Mouse (Mus musculus) G1E (cell line): ENCODE data around the gene Dars. TPM values are rescaled to one million over a fixed set of nuclear protein-coding genes. Genes with fewer than 3 reads are reported as not detected.
"Not testable (repeated sequence)": the region's sequence is repeated elsewhere in the genome, so short reads cannot be mapped to it uniquely, and the experiment has no call there.

Experiments
- ATAC-seq: 2 replicates; pipeline ENCODE4 v1.8.0; 2016; ENCODE audit warnings: mild to moderate bottlenecking; ENCODE audit not compliant: insufficient number of reproducible peaks, poor library complexity, low FRiP score, severe bottlenecking; ENCODE audit errors: extremely low read depth
- DNase-seq: peaks from one replicate; pipeline ENCODE4 v3.0.0; 2012; ENCODE audit warnings: low spot score
- H3K27me3 ChIP-seq: 2 replicates; pipeline ENCODE4 v1.6.1; 2012; ENCODE audit warnings: mild to moderate bottlenecking, low read length, inconsistent platforms; ENCODE audit not compliant: insufficient read depth
- H3K36me3 ChIP-seq: replicated peaks from 2 replicates; pipeline ENCODE3; 2012; ENCODE audit warnings: mild to moderate bottlenecking, inconsistent platforms
- H3K4me1 ChIP-seq: 2 replicates; pipeline ENCODE4 v1.6.1; 2012; ENCODE audit warnings: low read depth, low read length, inconsistent platforms, mixed read lengths; ENCODE audit not compliant: insufficient read depth
- H3K4me3 ChIP-seq: 2 replicates; pipeline ENCODE4 v1.5.1; 2012; ENCODE audit warnings: low read depth, mild to moderate bottlenecking, inconsistent platforms, low read length, moderate library complexity, mixed read lengths
- H3K9me3 ChIP-seq: replicated peaks from 2 replicates; pipeline ENCODE4 v1.6.1; 2012; ENCODE audit warnings: inconsistent platforms
- CTCF ChIP-seq: IDR thresholded peaks from 2 replicates; pipeline ENCODE4 v1.5.1; 2012; ENCODE audit warnings: low read depth, low read length, inconsistent platforms, mixed read lengths
- GATA1 ChIP-seq: IDR thresholded peaks from 2 replicates; pipeline ENCODE4 v1.6.1; 2012; ENCODE audit warnings: borderline replicate concordance, low read length, inconsistent platforms, mixed read lengths
- GATA2 ChIP-seq: IDR thresholded peaks from 2 replicates; pipeline ENCODE4 v1.6.1; 2012; ENCODE audit warnings: low read depth, low read length, inconsistent platforms, borderline replicate concordance
- POLR2AphosphoS5 ChIP-seq: IDR thresholded peaks from 2 replicates; pipeline ENCODE4 v1.6.1; 2012; ENCODE audit warnings: low read depth, low read length, inconsistent platforms; ENCODE audit not compliant: insufficient replicate concordance
- TAL1 ChIP-seq: conservative IDR thresholded peaks from 2 replicates; pipeline ENCODE4 v1.6.1; 2012; ENCODE audit warnings: low read depth, low read length, inconsistent platforms, mixed read lengths
- polyA plus RNA-seq: library from polyadenylated mRNA; stranded (reverse); fragments of >175 nt; gene quantifications from 2 replicates; pipeline ENCODE4 v1.2.3, GENCODE M21; 2012
- total RNA-seq, 2 experiments: library from RNA; stranded (forward) in 1 of 2; stranded (reverse) in 1 of 2; fragments of 200-1000 nt in 1 of 2; fragments of >200 nt in 1 of 2; fragmentation: Nextera tagmentation in 1 of 2; gene quantifications; 2 replicates each; pipeline ENCODE4 v1.2.3; 2014 to 2017

The Dars gene
- total and polyA plus RNA-seq, 3 experiments: 209 to 435 (median 272) TPM

DNA sequence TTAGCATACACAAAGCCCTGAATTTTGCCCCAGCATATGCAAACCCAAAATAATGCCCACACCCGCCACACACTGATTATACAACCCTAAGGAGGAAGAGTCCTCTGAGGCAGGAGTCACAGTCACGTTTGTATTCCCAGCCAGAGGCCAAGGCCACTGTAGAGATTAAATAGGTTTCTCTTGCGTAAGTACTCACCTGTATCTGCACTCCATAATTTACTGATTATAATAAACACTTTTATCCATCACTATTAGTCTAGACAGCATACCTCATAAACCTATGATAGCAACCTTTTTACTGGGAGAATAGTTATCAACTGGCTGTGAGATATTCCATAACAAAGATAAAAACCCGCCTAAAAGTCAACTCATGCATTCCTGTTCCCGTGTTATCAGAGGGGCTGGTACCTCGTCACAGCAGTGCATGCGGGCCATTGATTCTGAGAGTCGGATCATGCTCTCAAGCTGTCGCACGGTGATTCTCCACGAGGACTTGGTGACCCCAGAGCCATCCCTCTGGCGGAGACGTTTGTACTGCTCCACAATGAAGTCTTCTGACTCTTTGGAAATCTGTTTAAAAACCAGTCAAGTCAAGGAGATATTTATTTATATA is 79.4 kb downstream of the Dars start:
- ATAC-seq: no peak
- Histone ChIP-seq H3K4me3 (no peak overlapping the region), H3K36me3 (peaks cover 89% of the 10 kb centered on the region), H3K27me3 (no peaks in the 10 kb centered on the region), H3K4me1 (peaks cover 6% of the 10 kb centered on the region), H3K9me3 (no peaks in the 10 kb centered on the region)
- no peak for TF ChIP-seq CTCF
- DNase-seq: no peak

DNA sequence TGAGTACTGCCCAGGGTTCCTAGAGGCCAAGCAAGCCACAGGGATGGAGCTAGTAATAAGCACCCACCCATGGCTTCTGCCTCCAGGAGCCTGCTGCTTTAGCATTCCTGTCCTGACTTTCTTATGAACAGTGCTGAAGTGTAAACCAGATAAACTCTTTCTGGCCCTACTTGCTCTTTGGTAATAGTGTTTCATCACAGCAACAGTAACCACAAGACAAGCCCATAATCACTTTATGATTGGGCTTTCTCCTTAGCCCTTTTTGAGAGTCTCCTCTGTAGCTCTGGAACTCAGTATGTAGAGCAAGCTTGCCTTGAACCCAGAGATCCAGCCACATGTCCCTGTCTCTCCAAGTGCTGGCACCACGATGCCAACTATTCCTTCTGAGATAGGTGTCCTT is 86.9 kb downstream of the Dars start:
- peaks cover 31% of the 10 kb centered on the region for H3K4me1 ChIP-seq
- ATAC-seq (no peak), DNase-seq (no peak)
- TF ChIP-seq GATA1 (no peak), GATA2 (no peak), TAL1 (no peak), POLR2AphosphoS5 (no peak), CTCF (no peak)
- no peaks in the 10 kb centered on the region for H3K27me3 ChIP-seq
- peaks cover 84% of the 10 kb centered on the region for H3K36me3 ChIP-seq
- no peak overlapping the region for H3K4me3 ChIP-seq
- no peaks in the 10 kb centered on the region for H3K9me3 ChIP-seq

DNA sequence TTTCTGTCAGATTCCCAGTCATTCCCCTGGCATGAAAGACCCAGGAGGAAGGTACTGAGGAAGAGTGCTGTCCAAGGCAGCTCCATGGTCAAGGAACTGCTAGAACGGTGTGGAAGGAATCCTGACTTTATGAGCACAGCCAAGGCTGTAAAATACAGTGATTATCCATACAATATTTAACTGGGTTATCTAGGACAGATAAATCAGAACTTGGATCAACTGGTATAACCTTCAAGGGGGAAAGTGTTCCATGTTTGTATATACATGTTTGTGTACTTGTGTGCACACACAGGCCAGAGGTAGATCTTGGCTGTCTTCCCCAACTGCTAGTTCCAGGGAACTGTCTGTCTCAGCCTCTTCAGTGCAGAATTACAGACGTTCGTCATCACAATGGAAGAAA is 89.0 kb downstream of the Dars start, which contains the start of gene Lct:
TSS of gene Lct (minus strand) at position 101 of the 400 bp plus-strand sequence.
- TF ChIP-seq GATA2 (no peak), CTCF (no peak), POLR2AphosphoS5 (no peak), TAL1 (no peak), GATA1 (no peak)

DNA sequence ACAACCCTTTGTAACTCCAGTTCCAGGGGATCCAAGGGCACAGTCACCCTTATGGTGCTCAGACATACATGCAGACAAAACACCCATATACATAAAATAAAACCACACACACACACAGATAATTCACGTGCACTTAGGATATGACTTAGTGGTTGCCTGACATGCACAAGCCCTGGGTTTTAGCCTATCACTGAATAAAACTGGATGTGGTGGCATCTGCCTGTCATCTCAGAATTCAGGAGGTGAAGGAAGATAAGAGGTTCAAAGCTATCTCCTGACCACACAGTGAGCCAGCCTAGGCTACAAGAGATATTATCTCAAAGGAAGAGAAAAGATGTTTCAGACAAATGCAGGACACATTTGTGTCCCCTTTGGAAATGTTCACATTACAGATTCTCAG is 90.0 kb downstream of the Dars start:
- Histone ChIP-seq H3K36me3 (peaks cover 61% of the 10 kb centered on the region), H3K4me1 (peaks cover 37% of the 10 kb centered on the region), H3K27me3 (no peaks in the 10 kb centered on the region), H3K4me3 (no peak overlapping the region), H3K9me3 (no peaks in the 10 kb centered on the region)
- TF ChIP-seq POLR2AphosphoS5 (no peak), CTCF (no peak), TAL1 (peak; percentile 72)
- peak; percentile 71 for ATAC-seq
- DNase-seq: no peak

More for the DNA sequence above, 89.0 kb downstream of the Dars start, which contains the start of gene Lct:
- no peak for DNase-seq
- Histone ChIP-seq H3K36me3 (peaks cover 72% of the 10 kb centered on the region), H3K9me3 (no peaks in the 10 kb centered on the region), H3K4me1 (peaks cover 35% of the 10 kb centered on the region), H3K27me3 (no peaks in the 10 kb centered on the region), H3K4me3 (no peak within 1 kb of the TSS)
- ATAC-seq: no peak

DNA sequence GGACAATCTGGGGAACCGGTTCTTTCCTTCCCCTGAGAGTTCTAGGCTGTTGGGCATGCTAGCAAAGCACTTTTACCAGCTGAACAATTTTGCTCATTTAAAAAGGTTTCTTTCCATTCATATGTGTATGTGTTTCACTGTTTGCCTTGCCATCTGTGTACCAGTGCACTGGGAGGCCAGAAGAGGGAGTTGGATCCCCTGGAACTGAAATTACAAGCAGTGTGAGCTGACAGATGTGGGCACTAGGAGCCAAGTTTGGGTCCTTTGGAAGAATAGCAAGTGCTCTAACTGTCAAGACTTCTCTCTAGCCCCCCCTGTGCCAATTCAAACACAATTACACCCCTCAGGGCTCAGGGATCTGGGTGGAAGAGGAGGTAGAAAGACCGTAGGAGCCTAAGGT is 92.4 kb downstream of the Dars start:
- TF ChIP-seq GATA1: no peak
- no peak for TF ChIP-seq CTCF
- no peak for TF ChIP-seq TAL1
- no peak for TF ChIP-seq POLR2AphosphoS5
- no peak for TF ChIP-seq GATA2
- no peaks in the 10 kb centered on the region for H3K9me3 ChIP-seq
- H3K36me3 ChIP-seq: peaks cover 38% of the 10 kb centered on the region
- peaks cover 26% of the 10 kb centered on the region for H3K4me1 ChIP-seq
- H3K27me3 ChIP-seq: no peaks in the 10 kb centered on the region
- H3K4me3 ChIP-seq: no peak overlapping the region
- DNase-seq (no peak), ATAC-seq (no peak)

DNA sequence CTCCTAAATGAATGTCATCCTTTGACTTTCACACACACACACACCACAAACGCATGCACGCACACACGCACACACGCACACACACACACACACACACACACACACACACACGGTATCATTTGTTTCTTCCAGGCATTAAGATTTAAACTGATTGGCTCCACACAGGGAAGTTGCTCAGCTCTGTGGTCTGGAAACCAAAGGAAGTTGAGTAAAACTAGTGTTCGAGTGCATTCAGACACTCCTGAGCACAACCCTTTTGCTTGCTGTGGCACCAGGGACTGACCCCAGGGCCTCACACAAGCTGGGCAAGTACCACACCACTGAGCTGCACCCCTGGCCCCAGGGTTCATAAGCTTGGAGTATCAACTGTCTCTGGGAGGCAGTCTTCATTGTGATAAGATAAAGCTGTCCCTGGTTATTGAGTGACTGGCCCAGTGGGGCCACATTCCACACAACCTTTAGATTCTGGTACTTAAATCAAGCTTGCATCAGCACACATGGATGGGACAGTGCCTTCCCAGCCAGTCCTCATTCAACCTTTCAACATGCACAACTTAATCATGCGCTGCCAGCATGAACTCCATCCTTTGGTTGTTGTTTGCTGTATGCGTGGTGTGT is 94.0 kb downstream of the Dars start:
- peaks cover 4% of the 10 kb centered on the region; the same call in 1 of the 2 replicates for H3K27me3 ChIP-seq
- TF ChIP-seq CTCF (no peak), GATA1 (no peak), TAL1 (no peak), POLR2AphosphoS5 (no peak), GATA2 (no peak)
- no peak overlapping the region for H3K4me3 ChIP-seq
- DNase-seq (no peak), ATAC-seq (no peak)
- no peaks in the 10 kb centered on the region for H3K9me3 ChIP-seq
- peaks cover 22% of the 10 kb centered on the region for H3K36me3 ChIP-seq
- H3K4me1 ChIP-seq: peaks cover 22% of the 10 kb centered on the region

DNA sequence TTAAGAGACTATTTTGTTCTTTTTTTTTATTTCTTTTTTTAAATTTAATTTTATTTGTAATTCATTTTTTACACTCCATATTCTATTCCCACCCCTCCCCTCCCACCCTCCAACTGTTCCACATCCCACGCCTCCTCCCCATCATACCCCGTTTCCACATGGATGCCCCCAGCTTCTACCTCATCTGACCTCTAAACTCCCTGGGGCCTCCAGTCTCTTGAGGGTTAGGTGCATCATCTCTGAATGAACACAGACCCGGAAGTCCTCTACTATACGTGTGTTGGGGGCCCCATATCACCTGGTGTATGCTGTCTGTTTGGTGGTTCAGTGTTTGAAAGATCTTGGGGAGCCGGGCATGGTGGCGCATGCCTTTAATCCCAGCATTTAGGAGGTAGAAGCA is 97.9 kb downstream of the Dars start:
- H3K9me3 ChIP-seq, H3K36me3 ChIP-seq, H3K4me3 ChIP-seq, ATAC-seq, DNase-seq: not testable (repeated sequence)
- peaks cover 15% of the 10 kb centered on the region for H3K27me3 ChIP-seq
- H3K4me1 ChIP-seq: peaks cover 10% of the 10 kb centered on the region
